Mouse (Mus musculus) embryo, embryonic 10.5 days (tissue): ENCODE measurements at regions not wholly inside any gene's neighbourhood (a gene's known extent, or its start where the extent isn't known, plus 50 kb on each side); places are given as distances from the start of the nearest gene placed in this dataset.

Experiments
- DNase-seq: peaks from one replicate; pipeline ENCODE4 v3.0.0-alpha.2; 2015; ENCODE audit warnings: low spot score

GRCm38 (mm10) chr3:150109561-150109960 is 1119.2 kb upstream of the Adgrl2 start:
- peak; percentile 13 for DNase-seq

GRCm38 (mm10) chr3:150112231-150112630 is 1121.9 kb upstream of the Adgrl2 start:
- no peak for DNase-seq

- peak; percentile 13 for DNase-seq
These were observed 1129.5 kb upstream of the Adgrl2 start for GRCm38 (mm10) chr3:150119866-150120265.

DNA sequence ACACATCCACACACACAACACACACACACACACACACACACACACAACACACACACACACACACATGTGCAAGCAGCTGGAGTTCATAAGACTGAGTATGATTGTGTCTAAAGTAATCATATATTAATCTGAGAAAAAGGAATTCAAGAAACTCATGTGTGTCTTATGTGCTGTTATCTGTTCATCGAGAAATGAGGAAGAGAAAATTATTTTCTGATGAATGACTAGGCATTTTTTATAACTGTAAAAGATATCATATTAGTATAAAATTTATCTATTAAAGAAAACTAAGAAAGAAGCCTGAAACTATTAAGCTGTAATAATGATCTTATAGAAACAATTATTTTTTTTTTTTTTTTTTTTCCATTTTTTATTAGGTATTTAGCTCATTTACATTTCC is 1156.3 kb upstream of the Adgrl2 start:
- no peak for DNase-seq

DNA sequence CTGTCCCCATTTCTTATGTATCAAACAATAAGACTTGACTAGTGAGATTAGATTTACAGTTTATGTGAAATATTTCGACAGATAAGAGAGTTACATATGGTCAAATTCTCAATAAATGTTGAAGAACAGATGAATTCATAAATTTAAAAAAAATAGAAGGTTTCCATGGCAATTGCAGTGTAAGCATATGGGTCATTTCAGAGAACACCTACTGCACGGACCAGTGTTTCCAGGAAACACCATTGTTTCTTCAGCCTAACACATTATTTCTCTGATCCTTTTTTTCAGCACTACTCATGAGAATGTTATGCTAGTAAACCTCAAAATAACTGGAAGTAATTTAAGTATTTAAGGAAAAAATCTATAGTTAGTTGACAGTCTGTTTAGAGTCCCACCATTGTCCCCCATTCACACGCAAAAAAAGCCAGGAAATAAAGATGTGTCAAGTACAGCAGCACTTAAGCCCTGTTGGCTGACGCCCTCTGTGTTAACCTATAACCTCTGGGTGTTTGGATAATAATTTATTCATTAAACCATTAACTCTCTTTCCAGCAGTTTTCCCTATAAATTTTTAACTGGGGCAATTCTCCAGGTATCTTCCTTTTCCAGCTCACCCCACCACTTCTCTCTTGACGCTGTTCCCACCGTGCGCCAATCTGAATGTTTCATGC is 1160.9 kb upstream of the Adgrl2 start:
- DNase-seq = no peak

GRCm38 (mm10) chr3:150151823-150152158 is 1161.4 kb upstream of the Adgrl2 start:
- DNase-seq = no peak

DNA sequence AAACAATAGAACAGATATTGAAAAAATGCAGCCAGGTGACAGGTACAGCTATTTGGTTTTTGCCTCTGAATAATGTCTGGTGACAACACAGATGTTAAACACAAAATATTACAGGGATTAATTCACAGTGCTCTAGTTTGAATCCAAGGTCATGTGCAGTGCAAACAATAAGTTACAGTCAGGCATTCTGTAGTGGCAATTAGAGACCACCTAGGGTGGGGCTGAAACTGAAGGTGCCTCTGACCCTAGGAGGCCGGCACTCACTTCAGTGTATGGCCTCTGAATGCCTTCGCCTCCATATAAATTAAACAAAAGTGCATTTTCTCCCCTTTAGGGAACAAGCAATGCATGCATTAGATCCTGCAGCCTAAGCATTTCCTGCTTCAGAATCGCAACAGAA is 1162.5 kb upstream of the Adgrl2 start:
- DNase-seq = no peak

- DNase-seq = no peak
These were observed 1195.5 kb upstream of the Adgrl2 start for GRCm38 (mm10) chr3:150185807-150186206.

GRCm38 (mm10) chr3:150193132-150193531 is 1202.8 kb upstream of the Adgrl2 start:
- DNase-seq = no peak

DNA sequence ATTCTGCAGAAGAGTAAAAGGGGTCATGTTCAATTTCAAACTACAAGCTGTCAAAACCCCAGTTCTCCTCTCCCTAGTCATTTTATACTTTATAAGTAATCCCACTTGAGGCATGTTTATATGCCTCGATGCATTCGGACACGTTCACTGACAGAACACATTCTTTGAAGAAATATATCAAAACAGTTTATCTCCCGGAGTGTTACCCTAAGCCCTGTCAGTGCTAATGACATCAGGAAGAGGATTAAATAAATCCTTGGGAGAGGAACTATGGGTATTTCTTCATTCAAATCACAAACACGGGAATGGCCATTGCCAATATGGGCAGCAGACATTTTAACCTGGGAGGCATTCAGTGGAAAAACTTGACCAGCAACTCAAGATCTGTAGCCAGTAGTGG is 1208.1 kb upstream of the Adgrl2 start:
- DNase-seq = no peak

DNA sequence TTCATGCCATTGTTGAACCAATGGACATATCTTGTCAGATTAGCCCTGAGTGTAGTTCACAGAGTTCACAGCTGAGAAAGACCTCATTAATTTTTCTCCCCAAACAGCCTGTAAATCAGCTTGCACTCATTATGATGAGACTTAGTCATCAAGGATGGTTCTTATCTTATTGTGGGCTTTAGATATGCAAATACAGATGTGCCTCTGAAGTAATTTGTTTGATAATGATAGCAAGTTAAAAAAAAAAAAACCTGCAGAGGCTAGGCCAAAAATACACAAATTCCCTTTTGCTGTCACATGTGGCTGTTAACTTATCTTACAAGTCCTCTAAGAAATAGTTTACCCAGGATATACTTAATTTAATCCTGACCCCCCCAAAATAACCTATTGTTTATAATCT is 1215.5 kb upstream of the Adgrl2 start:
- no peak for DNase-seq

GRCm38 (mm10) chr3:150233279-150233678 is 1204.4 kb upstream of the Adgrl4 start:
- DNase-seq = no peak

DNA sequence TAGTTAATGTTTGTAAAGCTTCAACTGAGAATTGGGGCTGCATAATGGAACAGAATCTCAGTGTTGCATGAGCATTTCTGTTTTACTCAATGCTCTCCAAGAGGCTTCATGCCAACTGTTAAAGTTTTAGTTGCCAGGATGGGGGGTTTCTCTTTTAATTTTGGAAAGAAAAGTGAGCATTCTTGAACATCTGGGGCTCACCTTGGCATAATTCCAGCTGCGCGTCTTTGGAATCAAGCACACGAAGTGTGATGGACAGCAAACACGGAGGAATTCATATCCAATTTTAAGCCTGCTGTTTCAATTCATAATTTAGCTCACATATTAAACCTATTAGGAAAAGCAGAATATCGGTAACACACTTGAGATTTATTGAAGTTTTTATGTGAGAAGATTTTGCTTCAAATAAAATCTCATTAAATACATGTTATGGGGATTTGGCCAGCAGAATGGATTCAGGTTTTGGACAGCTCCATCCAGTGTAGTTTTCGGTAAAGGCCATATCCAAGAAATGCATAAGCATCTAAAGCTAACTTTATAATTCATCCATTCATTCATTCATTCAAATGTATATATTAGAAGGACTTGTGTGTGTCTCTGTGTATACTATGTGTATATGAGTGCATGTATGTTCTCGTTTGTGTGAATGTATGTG is 1200.6 kb upstream of the Adgrl4 start:
- DNase-seq = no peak

- no peak for DNase-seq
These were observed 1162.6 kb upstream of the Adgrl4 start for GRCm38 (mm10) chr3:150275038-150275437.

DNA sequence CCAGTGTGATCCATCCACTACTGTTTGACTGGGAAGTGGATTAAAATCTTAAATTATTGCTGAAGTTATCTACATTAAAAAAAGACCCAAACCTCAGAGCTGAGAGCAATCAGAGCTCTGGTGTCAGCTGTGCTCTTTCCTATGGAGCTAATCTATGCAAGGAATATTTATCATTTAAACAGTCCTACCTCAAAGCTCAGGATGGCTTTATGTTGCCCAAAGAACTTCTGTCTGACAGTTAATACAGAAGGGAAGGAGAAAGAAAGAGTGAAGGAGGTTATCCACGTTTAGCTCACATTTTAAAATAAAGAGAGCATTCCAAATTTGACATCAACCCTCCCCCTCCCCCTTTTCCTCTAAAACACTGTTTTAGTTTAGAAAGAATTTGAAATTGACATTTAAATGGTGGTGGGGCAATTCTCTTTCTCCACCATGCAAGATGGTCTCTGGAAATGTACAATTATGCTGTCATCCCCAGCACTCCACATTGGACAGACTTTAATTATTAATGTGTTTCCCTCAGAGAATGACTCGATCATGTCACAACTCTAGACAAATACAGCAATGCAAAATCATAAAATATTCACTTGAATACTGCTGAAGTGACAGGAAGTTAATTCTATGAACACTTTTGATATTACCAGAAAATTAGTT is 1141.5 kb upstream of the Adgrl4 start:
- no peak for DNase-seq

- no peak for DNase-seq
These were observed 1108.9 kb upstream of the Adgrl4 start for GRCm38 (mm10) chr3:150328811-150329210.

DNA sequence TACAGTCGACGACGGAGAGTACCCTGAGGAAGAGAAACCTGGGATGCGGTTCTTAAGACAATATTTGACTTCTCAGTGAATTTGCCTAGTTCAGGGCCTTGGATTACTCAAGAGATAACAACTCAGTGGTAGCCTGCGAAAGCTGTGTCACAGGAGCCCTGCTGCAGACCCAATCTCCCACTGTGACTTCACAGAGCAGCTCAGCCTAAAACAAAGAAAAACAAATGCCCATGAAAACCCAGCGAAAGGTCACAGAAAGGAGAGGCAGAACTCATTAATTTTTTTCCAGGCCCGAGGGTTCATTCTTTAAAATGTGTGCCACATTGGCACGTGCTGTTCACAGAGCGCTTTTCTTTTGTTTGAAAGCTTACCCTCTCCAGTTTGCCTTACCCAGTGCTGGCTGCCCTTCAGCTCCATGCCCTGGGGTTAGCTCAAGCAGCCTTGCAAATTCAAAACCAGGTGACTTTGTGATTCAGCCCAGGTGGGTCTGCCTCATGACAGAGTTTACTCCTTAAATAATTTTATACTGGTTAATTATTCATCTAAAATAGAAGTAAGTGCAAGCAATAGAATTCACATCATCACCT is 1085.5 kb upstream of the Adgrl4 start:
- DNase-seq = peak; percentile 28

DNA sequence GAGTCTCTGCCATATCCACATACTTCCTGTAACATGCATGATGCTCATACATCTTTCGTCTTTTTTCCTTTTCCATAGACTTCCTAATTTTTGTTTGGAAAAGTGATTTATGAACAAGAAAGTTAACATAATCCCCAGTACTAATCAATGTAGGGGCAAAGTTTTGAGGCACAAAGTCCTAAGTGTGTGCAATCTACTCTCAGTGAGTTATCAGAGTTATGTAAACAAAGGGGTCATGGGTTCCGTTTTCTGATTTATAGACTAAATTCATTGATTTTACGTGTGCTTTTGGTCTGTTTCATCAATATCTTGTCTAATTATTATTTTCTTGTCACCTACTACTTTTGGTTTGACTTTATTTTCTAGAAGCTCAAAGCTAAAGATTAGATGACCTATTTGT is 1071.9 kb upstream of the Adgrl4 start:
- DNase-seq = no peak

DNA sequence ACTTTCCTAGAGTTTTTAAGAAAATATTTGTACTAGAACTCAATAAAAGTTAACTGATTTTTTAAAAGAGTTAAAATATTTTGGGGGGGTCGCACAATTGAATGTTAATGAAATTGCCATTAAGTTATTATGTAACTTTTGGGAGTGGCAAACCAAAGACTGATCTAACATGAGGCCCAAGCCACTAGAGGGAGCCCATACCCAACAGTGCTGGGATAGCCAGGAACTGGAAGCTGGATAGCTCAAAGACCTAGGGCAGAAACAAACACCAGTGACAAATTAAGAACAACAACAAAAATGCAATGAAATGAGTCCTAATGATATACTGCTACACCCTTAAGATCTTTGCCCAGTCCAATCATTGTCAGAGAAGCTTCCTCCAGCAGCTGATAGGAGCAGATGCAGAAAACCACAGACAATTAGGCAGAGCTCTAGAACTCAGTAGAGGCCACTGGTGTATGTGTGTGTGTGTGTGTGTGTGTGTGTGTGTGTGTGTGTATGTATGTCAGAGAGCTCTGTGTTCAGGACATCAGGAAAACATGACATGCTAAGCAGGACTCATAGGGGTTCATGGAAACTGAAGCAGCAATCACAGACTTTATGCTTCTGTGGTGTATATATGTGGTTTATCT is 1052.6 kb upstream of the Adgrl4 start:
- peak; percentile 80 for DNase-seq

DNA sequence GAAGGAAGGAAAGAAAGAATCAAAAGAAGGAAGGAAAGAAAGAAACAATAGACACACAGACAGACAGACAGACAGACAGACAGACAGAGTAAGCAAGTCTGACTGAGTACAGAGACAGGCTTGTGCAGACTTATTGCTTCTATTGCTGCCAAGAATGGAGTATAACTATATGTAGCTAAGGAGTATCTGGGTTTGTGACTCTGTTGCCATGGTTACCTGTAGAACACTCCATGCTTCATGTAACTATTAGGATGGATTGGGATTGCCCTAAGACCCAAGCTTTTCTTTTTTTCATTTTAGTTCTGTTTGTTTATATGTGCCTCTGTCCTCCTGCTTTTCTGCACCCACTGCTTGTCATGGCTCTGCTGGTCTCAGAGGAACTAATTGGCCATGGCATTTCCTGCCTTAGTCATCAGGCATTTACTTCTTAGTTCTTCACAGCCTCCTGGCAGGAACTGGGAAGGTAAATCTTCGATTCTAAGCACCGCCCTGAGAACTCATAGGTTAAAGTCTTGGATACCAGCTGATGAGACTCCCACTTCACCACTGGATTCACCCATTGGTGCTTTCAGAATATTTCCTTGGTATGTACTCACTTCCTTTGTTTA is 1035.9 kb upstream of the Adgrl4 start:
- DNase-seq = no peak

GRCm38 (mm10) chr3:150406086-150406485 is 1031.6 kb upstream of the Adgrl4 start:
- DNase-seq = no peak

DNA sequence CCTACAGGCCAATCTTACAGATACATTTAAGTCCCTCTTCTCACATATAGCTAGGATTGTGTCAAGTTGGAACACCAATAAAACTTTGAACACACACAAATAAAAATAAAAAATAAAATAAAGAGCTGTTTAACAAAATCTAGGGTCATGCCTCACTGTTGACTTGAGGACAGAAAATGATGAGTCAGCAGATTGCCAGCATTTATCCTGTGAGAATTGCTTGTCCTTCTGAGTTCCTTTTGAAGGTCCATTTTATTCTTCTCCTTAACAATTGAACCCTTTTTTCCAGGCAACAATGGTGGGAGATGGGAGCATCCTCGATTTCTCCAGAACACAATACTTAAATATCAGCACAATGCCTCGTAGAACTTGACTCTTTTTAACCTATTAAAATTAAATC is 1022.4 kb upstream of the Adgrl4 start:
- no peak for DNase-seq
